Mouse (Mus musculus): ENCODE results near the gene Zfp811. TPM values are rescaled to one million over a fixed set of nuclear protein-coding genes. Genes with fewer than 3 reads are reported as not detected.

Zfp811 gene
- polyA plus RNA-seq, 1 experiment from 2014 or later = 45.5 TPM

GRCm38 (mm10) chr17:32777564-32777963 lies 32.2 kb downstream of the Zfp811 start:
- no peak overlapping the region for H3K4me2 ChIP-seq (ENCODE audit: low read length)
- H3K4me3 ChIP-seq (ENCODE audit: low read length) = no peak overlapping the region
- peaks cover 35% of the 10 kb centered on the region for H3K36me3 ChIP-seq (ENCODE audit: control insufficient read depth, insufficient read depth, low read length)
- H3K27ac ChIP-seq (ENCODE audit: low read depth, low read length) = no peak overlapping the region
- no peak for ATAC-seq
- no peaks in the 10 kb centered on the region for H3K27me3 ChIP-seq (replicated peaks; ENCODE audit: control insufficient read depth, insufficient read depth, low read length)
- no peak overlapping the region for H3K9ac ChIP-seq (ENCODE audit: low read depth, low read length)
- no peaks in the 10 kb centered on the region for H3K9me3 ChIP-seq (ENCODE audit: control insufficient read depth, low read length)
- WGBS = 92% methylated on average over 3 of the region's 3 CpGs
- H3K4me1 ChIP-seq (ENCODE audit: control insufficient read depth, insufficient read depth, low read depth, low read length) = no peaks in the 10 kb centered on the region

DNA sequence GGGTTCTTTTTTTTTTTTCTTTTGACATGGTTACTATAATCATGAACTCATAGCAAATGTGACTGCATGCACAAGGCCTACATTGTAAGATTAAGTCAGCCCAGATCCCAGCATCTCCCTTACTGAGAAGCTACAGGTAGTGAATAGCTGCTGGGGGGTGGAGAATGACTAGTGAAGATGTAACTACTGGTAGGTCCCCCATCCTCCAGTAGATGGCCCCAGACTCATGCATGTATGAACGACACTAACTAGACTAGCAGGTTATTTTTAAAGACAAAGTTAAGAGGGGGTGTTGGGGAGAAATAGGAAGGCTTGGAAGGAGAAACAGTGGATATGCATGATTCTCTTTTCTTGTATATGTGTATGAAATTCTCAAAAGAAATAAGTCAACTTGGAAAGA lies 38.5 kb downstream of the Zfp811 start:
- Histone ChIP-seq H3K9ac (ENCODE audit: low read depth, low read length) (no peak overlapping the region), H3K9me3 (ENCODE audit: control insufficient read depth, low read length) (no peaks in the 10 kb centered on the region), H3K4me1 (ENCODE audit: control insufficient read depth, insufficient read depth, low read depth, low read length) (no peaks in the 10 kb centered on the region), H3K27me3 (replicated peaks; ENCODE audit: control insufficient read depth, insufficient read depth, low read length) (no peaks in the 10 kb centered on the region), H3K4me3 (ENCODE audit: low read length) (no peak overlapping the region), H3K27ac (ENCODE audit: low read depth, low read length) (no peak overlapping the region), H3K36me3 (ENCODE audit: control insufficient read depth, insufficient read depth, low read length) (peaks cover 53% of the 10 kb centered on the region), H3K4me2 (ENCODE audit: low read length) (no peak overlapping the region)
- no peak for ATAC-seq
- 73% methylated on average over 1 of the region's 1 CpGs for WGBS

DNA sequence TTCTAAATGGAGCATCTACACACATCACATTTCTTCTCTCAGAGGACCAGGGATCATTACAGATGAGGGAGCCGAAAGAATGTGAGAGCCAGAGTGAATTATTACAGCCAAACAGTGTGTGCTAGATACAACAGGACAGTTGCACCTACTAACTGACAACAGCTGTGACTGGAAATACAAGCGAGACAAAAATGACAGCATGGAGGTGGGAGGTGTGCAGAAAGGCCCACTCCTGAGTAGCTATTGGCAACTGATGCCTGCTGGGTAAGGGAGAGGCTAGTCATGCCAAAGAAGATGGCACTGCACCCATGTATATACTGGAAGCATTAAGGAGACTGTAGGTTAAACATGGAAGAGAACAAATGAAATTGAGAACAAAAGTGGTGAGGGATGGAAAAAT lies 43.3 kb downstream of the Zfp811 start:
- Histone ChIP-seq H3K27me3 (replicated peaks; ENCODE audit: control insufficient read depth, insufficient read depth, low read length) (no peaks in the 10 kb centered on the region), H3K4me1 (ENCODE audit: control insufficient read depth, insufficient read depth, low read depth, low read length) (no peaks in the 10 kb centered on the region), H3K36me3 (ENCODE audit: control insufficient read depth, insufficient read depth, low read length) (peaks cover 44% of the 10 kb centered on the region), H3K4me3 (ENCODE audit: low read length) (no peak overlapping the region), H3K9ac (ENCODE audit: low read depth, low read length) (no peak overlapping the region), H3K4me2 (ENCODE audit: low read length) (no peak overlapping the region), H3K9me3 (ENCODE audit: control insufficient read depth, low read length) (no peaks in the 10 kb centered on the region), H3K27ac (ENCODE audit: low read depth, low read length) (no peak overlapping the region)
- no peak for ATAC-seq
- 97% methylated on average over 2 of the region's 2 CpGs for WGBS

DNA sequence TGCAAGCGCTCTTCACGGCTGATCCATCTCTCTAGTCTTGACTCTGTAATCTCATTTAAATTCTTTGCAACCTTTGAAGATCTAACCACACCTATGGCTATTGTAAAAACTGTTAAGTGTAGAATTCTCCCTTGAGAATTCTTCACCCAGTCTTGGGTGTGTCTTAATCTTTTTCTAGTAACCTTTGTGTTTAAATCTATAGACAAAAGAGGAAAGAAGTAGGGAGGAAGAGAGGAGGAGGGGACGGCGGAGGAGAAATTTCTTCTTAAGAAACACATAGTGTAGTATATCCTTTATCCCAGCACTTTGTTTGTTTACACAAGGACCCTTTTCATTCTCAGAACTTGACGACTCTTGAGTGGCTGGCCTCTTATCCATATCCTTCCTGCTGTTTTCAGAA lies 52.4 kb downstream of the Zfp811 start:
- no peaks in the 10 kb centered on the region for H3K27me3 ChIP-seq (replicated peaks; ENCODE audit: control insufficient read depth, insufficient read depth, low read length)
- no peak overlapping the region for H3K4me3 ChIP-seq (ENCODE audit: low read length)
- H3K27ac ChIP-seq (ENCODE audit: low read depth, low read length) = no peak overlapping the region
- no peaks in the 10 kb centered on the region for H3K9me3 ChIP-seq (ENCODE audit: control insufficient read depth, low read length)
- H3K4me2 ChIP-seq (ENCODE audit: low read length) = no peak overlapping the region
- ATAC-seq = no peak
- H3K4me1 ChIP-seq (ENCODE audit: control insufficient read depth, insufficient read depth, low read depth, low read length) = no peaks in the 10 kb centered on the region
- 75% methylated on average over 5 of the region's 5 CpGs for WGBS
- no peaks in the 10 kb centered on the region for H3K36me3 ChIP-seq (ENCODE audit: control insufficient read depth, insufficient read depth, low read length)
- H3K9ac ChIP-seq (ENCODE audit: low read depth, low read length) = no peak overlapping the region

DNA sequence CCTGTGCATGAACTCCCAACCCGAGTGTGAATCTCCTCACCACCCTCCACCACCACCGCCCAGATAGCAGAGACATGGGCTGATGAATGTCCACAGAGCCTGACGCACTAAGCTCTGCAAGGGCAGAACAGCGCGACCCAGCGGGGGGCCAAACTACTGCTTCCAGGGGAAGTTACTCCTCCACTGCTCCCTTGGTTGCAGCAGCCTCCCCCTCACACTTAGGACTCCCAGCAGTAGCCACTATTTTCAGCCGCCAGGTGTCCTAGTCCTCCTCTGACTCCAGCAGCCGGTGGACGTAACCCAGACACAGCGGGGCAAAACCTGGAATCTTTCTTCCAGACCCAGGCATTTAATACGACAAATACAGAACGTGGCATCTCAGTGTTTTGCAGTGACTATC lies 56.1 kb downstream of the Zfp811 start:
- Histone ChIP-seq H3K27me3 (replicated peaks; ENCODE audit: control insufficient read depth, insufficient read depth, low read length) (no peaks in the 10 kb centered on the region), H3K36me3 (ENCODE audit: control insufficient read depth, insufficient read depth, low read length) (no peaks in the 10 kb centered on the region), H3K4me2 (ENCODE audit: low read length) (peak overlapping the region; percentile 19; the same call in 1 of the 2 replicates), H3K4me1 (ENCODE audit: control insufficient read depth, insufficient read depth, low read depth, low read length) (no peaks in the 10 kb centered on the region), H3K27ac (ENCODE audit: low read depth, low read length) (no peak overlapping the region), H3K9me3 (ENCODE audit: control insufficient read depth, low read length) (no peaks in the 10 kb centered on the region), H3K4me3 (ENCODE audit: low read length) (no peak overlapping the region), H3K9ac (ENCODE audit: low read depth, low read length) (no peak overlapping the region)
- no peak for ATAC-seq
- WGBS = 10% methylated on average over 12 of the region's 12 CpGs

GRCm38 (mm10) chr17:32752813-32753360 lies 56.8 kb downstream of the Zfp811 start:
- H3K27ac ChIP-seq (ENCODE audit: low read depth, low read length) = no peak overlapping the region
- H3K4me3 ChIP-seq (ENCODE audit: low read length) = no peak overlapping the region
- H3K27me3 ChIP-seq (replicated peaks; ENCODE audit: control insufficient read depth, insufficient read depth, low read length) = no peaks in the 10 kb centered on the region
- H3K9ac ChIP-seq (ENCODE audit: low read depth, low read length) = no peak overlapping the region
- no peaks in the 10 kb centered on the region for H3K4me1 ChIP-seq (ENCODE audit: control insufficient read depth, insufficient read depth, low read depth, low read length)
- no peak overlapping the region for H3K4me2 ChIP-seq (ENCODE audit: low read length)
- no peak for ATAC-seq
- H3K9me3 ChIP-seq (ENCODE audit: control insufficient read depth, low read length) = no peaks in the 10 kb centered on the region
- H3K36me3 ChIP-seq (ENCODE audit: control insufficient read depth, insufficient read depth, low read length) = no peaks in the 10 kb centered on the region
- WGBS = 85% methylated on average over 6 of the region's 6 CpGs

DNA sequence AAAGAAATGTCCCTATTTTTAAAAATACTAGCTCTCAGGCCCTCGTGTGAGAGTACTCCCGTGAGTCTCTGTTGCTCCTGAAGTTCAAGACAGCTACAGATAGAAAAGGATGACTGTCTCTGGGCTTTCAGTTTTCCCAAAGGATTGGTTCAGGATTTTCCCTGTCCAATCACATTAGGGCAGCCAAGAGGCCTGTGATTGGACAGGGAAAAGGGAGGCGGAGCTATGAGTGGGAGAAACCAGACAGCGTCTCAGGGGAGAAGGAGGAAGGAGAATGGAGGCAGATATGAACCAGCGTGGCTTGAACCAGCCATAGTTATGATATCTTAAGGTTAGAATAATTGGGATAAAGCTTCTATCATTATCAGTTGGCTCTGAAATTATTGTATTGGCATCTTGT lies 59.1 kb downstream of the Zfp811 start:
- no peaks in the 10 kb centered on the region for H3K36me3 ChIP-seq (ENCODE audit: control insufficient read depth, insufficient read depth, low read length)
- ATAC-seq = no peak
- 55% methylated on average over 5 of the region's 5 CpGs for WGBS
- H3K9ac ChIP-seq (ENCODE audit: low read depth, low read length) = no peak overlapping the region
- H3K27me3 ChIP-seq (replicated peaks; ENCODE audit: control insufficient read depth, insufficient read depth, low read length) = no peaks in the 10 kb centered on the region
- no peaks in the 10 kb centered on the region for H3K9me3 ChIP-seq (ENCODE audit: control insufficient read depth, low read length)
- no peaks in the 10 kb centered on the region for H3K4me1 ChIP-seq (ENCODE audit: control insufficient read depth, insufficient read depth, low read depth, low read length)
- no peak overlapping the region for H3K4me2 ChIP-seq (ENCODE audit: low read length)
- no peak overlapping the region for H3K27ac ChIP-seq (ENCODE audit: low read depth, low read length)
- H3K4me3 ChIP-seq (ENCODE audit: low read length) = no peak overlapping the region

Other genes with a start within 250 kb of the Zfp811 start
- gene Cyp4f37, start 188.6 kb downstream of the Zfp811 start, polyA plus RNA-seq (2015; fragmentation: Nextera tagmentation; extraction: Ambion mirVana) = not detected in 2 replicates
- gene Cyp4f40, start 151.0 kb downstream of the Zfp811 start, polyA plus RNA-seq (2015; fragmentation: Nextera tagmentation; extraction: Ambion mirVana) = 0.06 TPM in 1 of 2 replicates, not detected in the other
- gene Cyp4f15, start 124.3 kb downstream of the Zfp811 start, polyA plus RNA-seq (2015; fragmentation: Nextera tagmentation; extraction: Ambion mirVana) = 3.7 and 5.8 TPM in 2 replicates
- gene Zfp871, start 21.6 kb downstream of the Zfp811 start, polyA plus RNA-seq (2015; fragmentation: Nextera tagmentation; extraction: Ambion mirVana) = 35.9 and 41.2 TPM in 2 replicates
- gene Zfp799, start 20.3 kb upstream of the Zfp811 start, polyA plus RNA-seq (2015; fragmentation: Nextera tagmentation; extraction: Ambion mirVana) = 13.2 and 17.8 TPM in 2 replicates
- 8.2 and 9.2 TPM in 2 replicates for gene Zfp870, start 81.7 kb upstream of the Zfp811 start, polyA plus RNA-seq (2015; fragmentation: Nextera tagmentation; extraction: Ambion mirVana)
- not detected in 2 replicates for gene Cyp4f14, start 107.4 kb upstream of the Zfp811 start, polyA plus RNA-seq (2015; fragmentation: Nextera tagmentation; extraction: Ambion mirVana)
- gene Cyp4f13, start 137.5 kb upstream of the Zfp811 start, polyA plus RNA-seq (2015; fragmentation: Nextera tagmentation; extraction: Ambion mirVana) = 8.8 and 9.6 TPM in 2 replicates
- gene Zfp472, start 155.9 kb upstream of the Zfp811 start, polyA plus RNA-seq (2015; fragmentation: Nextera tagmentation; extraction: Ambion mirVana) = 6.5 and 6.9 TPM in 2 replicates
- gene Zfp952, start 183.2 kb upstream of the Zfp811 start, polyA plus RNA-seq (2015; fragmentation: Nextera tagmentation; extraction: Ambion mirVana) = 18.6 and 19.4 TPM in 2 replicates
- gene Zfp763, start 223.5 kb upstream of the Zfp811 start, polyA plus RNA-seq (2015; fragmentation: Nextera tagmentation; extraction: Ambion mirVana) = 24.8 and 26.6 TPM in 2 replicates